Mouse (Mus musculus) G1E (cell line): ENCODE measurements at regions not wholly inside any gene's neighbourhood (a gene's known extent, or its start where the extent isn't known, plus 50 kb on each side); places are given as distances from the start of the nearest gene placed in this dataset.

ENCODE experiments used
- ATAC-seq: 2 replicates; pipeline ENCODE4 v1.8.0; 2016; ENCODE audit warnings: mild to moderate bottlenecking; ENCODE audit not compliant: insufficient number of reproducible peaks, poor library complexity, low FRiP score, severe bottlenecking; ENCODE audit errors: extremely low read depth
- DNase-seq: peaks from one replicate; pipeline ENCODE4 v3.0.0; 2012; ENCODE audit warnings: low spot score
- H3K27me3 ChIP-seq: 2 replicates; pipeline ENCODE4 v1.6.1; 2012; ENCODE audit warnings: mild to moderate bottlenecking, low read length, inconsistent platforms; ENCODE audit not compliant: insufficient read depth
- H3K36me3 ChIP-seq: replicated peaks from 2 replicates; pipeline ENCODE3; 2012; ENCODE audit warnings: mild to moderate bottlenecking, inconsistent platforms
- H3K4me1 ChIP-seq: 2 replicates; pipeline ENCODE4 v1.6.1; 2012; ENCODE audit warnings: low read depth, low read length, inconsistent platforms, mixed read lengths; ENCODE audit not compliant: insufficient read depth
- H3K4me3 ChIP-seq: 2 replicates; pipeline ENCODE4 v1.5.1; 2012; ENCODE audit warnings: low read depth, mild to moderate bottlenecking, inconsistent platforms, low read length, moderate library complexity, mixed read lengths
- H3K9me3 ChIP-seq: replicated peaks from 2 replicates; pipeline ENCODE4 v1.6.1; 2012; ENCODE audit warnings: inconsistent platforms
- CTCF ChIP-seq: IDR thresholded peaks from 2 replicates; pipeline ENCODE4 v1.5.1; 2012; ENCODE audit warnings: low read depth, low read length, inconsistent platforms, mixed read lengths
- GATA1 ChIP-seq: IDR thresholded peaks from 2 replicates; pipeline ENCODE4 v1.6.1; 2012; ENCODE audit warnings: borderline replicate concordance, low read length, inconsistent platforms, mixed read lengths
- GATA2 ChIP-seq: IDR thresholded peaks from 2 replicates; pipeline ENCODE4 v1.6.1; 2012; ENCODE audit warnings: low read depth, low read length, inconsistent platforms, borderline replicate concordance
- POLR2AphosphoS5 ChIP-seq: IDR thresholded peaks from 2 replicates; pipeline ENCODE4 v1.6.1; 2012; ENCODE audit warnings: low read depth, low read length, inconsistent platforms; ENCODE audit not compliant: insufficient replicate concordance
- TAL1 ChIP-seq: conservative IDR thresholded peaks from 2 replicates; pipeline ENCODE4 v1.6.1; 2012; ENCODE audit warnings: low read depth, low read length, inconsistent platforms, mixed read lengths

DNA sequence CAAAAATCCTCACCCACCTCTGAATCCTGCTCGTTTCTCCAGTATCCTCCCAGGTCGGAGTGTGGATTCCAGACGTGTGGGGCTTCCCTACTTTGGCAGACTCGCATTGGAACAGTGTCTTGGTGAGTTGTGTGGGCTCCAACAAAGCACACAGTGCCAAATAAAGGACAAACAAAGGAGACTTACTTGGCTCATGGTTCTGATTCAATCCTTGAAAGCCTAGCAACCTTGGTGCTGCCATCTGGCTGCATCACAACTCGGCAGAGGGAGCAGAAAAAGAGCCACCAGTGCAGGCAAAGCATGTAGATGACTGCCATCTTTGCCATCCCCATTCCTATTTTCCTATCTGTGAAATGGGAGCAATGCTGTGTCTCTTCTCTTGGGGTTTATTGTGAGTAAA lies 64.0 kb downstream of the Il9r start:
- Histone ChIP-seq H3K4me3 (no peak overlapping the region), H3K9me3 (no peaks in the 10 kb centered on the region), H3K4me1 (no peaks in the 10 kb centered on the region), H3K27me3 (peaks cover 7% of the 10 kb centered on the region), H3K36me3 (no peaks in the 10 kb centered on the region)
- no peak for DNase-seq
- ATAC-seq: no peak
- TF ChIP-seq GATA1: no peak
- TF ChIP-seq CTCF: no peak
- no peak for TF ChIP-seq GATA2
- no peak for TF ChIP-seq TAL1
- no peak for TF ChIP-seq POLR2AphosphoS5

DNA sequence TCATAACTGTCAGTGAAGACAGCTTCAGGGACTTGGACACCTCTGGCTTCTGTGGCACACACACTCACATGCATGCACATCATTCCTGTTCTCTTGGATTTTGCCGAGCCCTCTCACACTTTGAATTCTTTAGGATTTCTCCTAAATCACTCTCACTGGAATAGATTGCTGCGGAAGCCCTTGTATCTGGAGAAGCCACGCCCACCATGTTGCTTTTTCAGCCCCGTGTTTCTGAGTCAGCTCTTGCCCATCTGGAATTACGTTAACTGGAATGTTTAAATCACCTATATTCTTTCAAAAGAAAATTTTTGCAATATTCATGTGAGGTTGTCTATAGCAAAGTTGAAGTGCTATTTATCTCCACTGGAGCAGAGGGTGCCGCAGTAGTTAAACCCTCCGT lies 66.1 kb downstream of the Il9r start:
- ATAC-seq: no peak
- H3K9me3 ChIP-seq: no peaks in the 10 kb centered on the region
- no peak for DNase-seq
- H3K36me3 ChIP-seq: no peaks in the 10 kb centered on the region
- TF ChIP-seq TAL1 (no peak), GATA2 (no peak), GATA1 (no peak), CTCF (no peak), POLR2AphosphoS5 (no peak)
- no peak overlapping the region for H3K4me3 ChIP-seq
- no peaks in the 10 kb centered on the region for H3K4me1 ChIP-seq
- H3K27me3 ChIP-seq: peaks cover 7% of the 10 kb centered on the region; the same call in 1 of the 2 replicates

DNA sequence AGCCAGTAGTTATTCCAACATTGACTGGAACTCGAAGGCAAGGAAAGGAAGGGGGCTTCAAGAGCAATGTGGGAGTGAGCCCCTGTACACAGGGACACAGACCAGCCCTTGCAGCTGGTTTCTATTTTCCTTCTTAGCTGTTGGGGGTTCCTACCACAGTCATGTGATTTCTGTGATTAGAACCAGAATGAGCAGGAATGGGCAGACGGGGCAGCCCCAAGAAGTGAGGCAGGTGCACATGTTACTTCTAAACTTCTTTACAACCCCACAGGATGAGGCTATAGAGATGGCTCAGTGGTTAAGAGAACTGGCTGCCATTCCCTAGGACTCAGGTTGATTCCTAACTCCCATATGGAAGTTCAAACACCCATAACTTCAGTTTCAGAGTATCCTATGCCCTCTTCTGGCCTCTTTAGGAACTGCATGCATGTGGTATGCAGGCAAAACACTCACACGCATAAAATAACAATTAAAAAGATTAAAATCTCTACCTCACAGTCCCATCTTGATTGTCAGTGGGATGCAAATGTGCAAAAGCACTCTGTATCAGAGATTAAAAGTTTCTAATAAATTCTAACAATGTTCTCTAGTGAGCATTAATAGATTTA lies 68.0 kb downstream of the Il9r start:
- TF ChIP-seq POLR2AphosphoS5 (no peak), GATA2 (no peak), GATA1 (no peak), TAL1 (no peak), CTCF (peak; percentile 60)
- Histone ChIP-seq H3K9me3 (no peaks in the 10 kb centered on the region), H3K27me3 (peaks cover 7% of the 10 kb centered on the region; the same call in 1 of the 2 replicates), H3K4me1 (no peaks in the 10 kb centered on the region), H3K36me3 (no peaks in the 10 kb centered on the region), H3K4me3 (no peak overlapping the region)
- ATAC-seq (no peak), DNase-seq (no peak)

DNA sequence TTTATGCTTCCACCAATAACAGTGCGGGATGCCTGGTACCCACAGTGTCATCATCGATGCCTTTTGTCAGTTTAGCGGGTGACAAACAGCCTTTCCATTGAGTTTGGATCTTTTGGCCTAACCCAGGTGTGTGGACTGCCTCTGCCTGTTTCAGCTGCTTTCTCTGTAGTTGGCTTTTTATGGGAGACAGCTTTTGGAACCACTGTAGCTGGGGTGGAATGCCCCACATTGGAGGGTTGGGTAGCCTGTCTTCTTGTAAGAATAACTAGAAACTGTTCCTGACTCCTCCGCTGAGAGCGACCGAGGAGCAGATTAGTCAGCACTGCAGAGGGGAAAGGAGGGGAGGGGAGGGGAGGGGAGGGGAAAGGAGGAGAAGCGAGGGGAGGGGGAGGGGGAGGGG lies 71.5 kb downstream of the Il9r start:
- TF ChIP-seq TAL1 (no peak), GATA1 (no peak), CTCF (no peak), POLR2AphosphoS5 (no peak), GATA2 (no peak)
- Histone ChIP-seq H3K36me3 (no peaks in the 10 kb centered on the region), H3K9me3 (no peaks in the 10 kb centered on the region), H3K4me1 (no peaks in the 10 kb centered on the region), H3K4me3 (no peak overlapping the region), H3K27me3 (no peaks in the 10 kb centered on the region)
- ATAC-seq: no peak
- DNase-seq: no peak

DNA sequence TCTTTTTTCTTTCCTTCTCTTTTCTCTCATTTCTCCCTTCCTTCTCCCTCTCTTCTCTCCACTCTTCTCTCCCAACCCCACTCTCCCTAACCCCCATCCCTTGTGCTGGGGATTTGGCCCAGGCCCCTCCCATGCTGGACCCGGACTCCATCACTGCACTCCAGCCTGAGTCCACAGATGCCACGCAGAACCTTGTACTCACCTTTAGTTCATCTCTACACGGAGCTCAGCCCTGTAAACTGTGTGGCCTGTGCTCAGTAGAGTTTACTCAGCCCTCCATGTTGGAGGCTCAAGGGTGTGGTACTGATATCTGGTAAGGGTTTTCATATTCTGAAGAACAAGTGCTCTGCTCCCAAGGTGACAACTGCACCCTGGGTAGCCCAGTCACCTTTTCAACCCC lies 72.1 kb downstream of the Il9r start:
- ATAC-seq: no peak
- Histone ChIP-seq H3K4me1 (no peaks in the 10 kb centered on the region), H3K36me3 (no peaks in the 10 kb centered on the region), H3K9me3 (no peaks in the 10 kb centered on the region), H3K27me3 (no peaks in the 10 kb centered on the region), H3K4me3 (no peak overlapping the region)
- no peak for TF ChIP-seq POLR2AphosphoS5
- TF ChIP-seq GATA2: no peak
- no peak for TF ChIP-seq TAL1
- no peak for TF ChIP-seq GATA1
- no peak for TF ChIP-seq CTCF
- DNase-seq: no peak

DNA sequence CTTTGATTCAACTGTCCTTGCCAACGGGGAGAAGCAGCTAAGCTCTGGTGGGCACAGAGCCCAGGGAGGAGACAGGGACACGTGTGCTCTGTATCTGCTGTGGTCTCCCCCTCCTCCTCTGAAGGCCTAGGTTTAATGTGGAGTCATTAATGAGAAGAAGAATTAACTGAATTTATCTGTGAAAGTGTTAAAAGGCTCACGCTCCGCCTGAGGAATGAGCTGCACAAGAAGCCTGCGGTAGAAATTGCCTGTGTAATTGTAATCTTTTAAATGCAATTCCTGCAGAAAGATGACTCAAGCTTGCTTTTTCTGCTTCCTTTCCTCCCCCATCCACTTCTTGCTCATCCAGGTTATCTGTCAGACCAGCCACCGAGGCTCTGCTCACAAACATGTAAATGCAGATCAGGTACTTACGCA lies 72.7 kb downstream of the Il9r start:
- Histone ChIP-seq H3K27me3 (no peaks in the 10 kb centered on the region), H3K4me1 (no peaks in the 10 kb centered on the region), H3K4me3 (no peak overlapping the region), H3K36me3 (no peaks in the 10 kb centered on the region), H3K9me3 (no peaks in the 10 kb centered on the region)
- no peak for TF ChIP-seq TAL1
- TF ChIP-seq GATA1: no peak
- TF ChIP-seq GATA2: no peak
- TF ChIP-seq CTCF: no peak
- no peak for TF ChIP-seq POLR2AphosphoS5
- no peak for DNase-seq
- no peak for ATAC-seq
